Mouse (Mus musculus): ENCODE measurements around the gene Espnl.

DNA sequence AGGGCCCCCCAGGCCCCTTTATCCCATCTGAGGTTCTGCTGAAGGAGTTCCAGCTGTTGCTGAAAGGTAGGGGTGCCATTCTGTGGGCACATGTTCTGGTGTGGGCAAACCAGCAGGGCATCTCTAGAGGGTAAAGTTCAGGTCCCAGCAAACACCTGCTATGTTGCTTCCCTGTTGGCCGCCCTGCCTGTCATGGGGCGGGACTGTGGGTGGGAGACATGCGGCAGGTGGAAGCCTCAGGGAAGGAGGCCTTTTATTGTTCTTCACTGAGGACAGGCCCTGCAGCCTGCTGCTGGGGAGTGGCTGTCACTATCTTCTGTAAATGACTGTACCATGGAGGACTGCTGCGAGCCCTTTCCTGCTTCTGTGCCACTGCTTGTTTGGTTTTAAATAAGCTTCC is 47.5 kb downstream of the Espnl start:
- TF ChIP-seq CTCF (conservative IDR thresholded peaks at IDR 0.05 in 1 of 2, IDR thresholded peaks at IDR 0.05 in 1 of 2; ENCODE audit: low read depth in 2 of 2, low read length in 2 of 2) (no peak), RAD21 (IDR thresholded peaks at IDR 0.05; ENCODE audit: low read depth, low read length) (no peak), MXI1 (IDR thresholded peaks at IDR 0.05; ENCODE audit: low read depth, low read length) (no peak), POLR2A (IDR thresholded peaks at IDR 0.05; ENCODE audit: low read depth, low read length) (no peak), CHD2 (IDR thresholded peaks at IDR 0.05; ENCODE audit: low read length) (no peak), NELFE (IDR thresholded peaks at IDR 0.05; ENCODE audit: low read depth, low read length) (no peak)

Data from CH12.LX (cell line).